Mouse (Mus musculus) C2C12 (cell line): Measurements from ENCODE around the gene Tfap2e. TPM values are rescaled to one million over a fixed set of nuclear protein-coding genes. Genes with fewer than 3 reads are reported as not detected.

Experiments
- H3K27me3 ChIP-seq: one replicate; pipeline ENCODE4 v1.6.1; 2011; ENCODE audit not compliant: control insufficient read depth, insufficient read depth, insufficient read length
- H3K36me3 ChIP-seq: one replicate; pipeline ENCODE4 v1.6.1; 2011; ENCODE audit not compliant: control insufficient read depth, insufficient read depth
- H3K4me3 ChIP-seq: one replicate; pipeline ENCODE4 v1.5.1; 2011; ENCODE audit warnings: mild to moderate bottlenecking, control low read depth; ENCODE audit not compliant: poor library complexity, insufficient read depth, severe bottlenecking
- H3K79me2 ChIP-seq: one replicate; pipeline ENCODE4 v1.6.1; 2011; ENCODE audit not compliant: control insufficient read depth, insufficient read depth
- H3K79me3 ChIP-seq: one replicate; pipeline ENCODE4 v1.6.1; 2011; ENCODE audit warnings: low read depth, control low read depth
- H3ac ChIP-seq: one replicate; pipeline ENCODE3; 2011; ENCODE audit warnings: low read depth; ENCODE audit not compliant: control insufficient read depth, insufficient read length
- CEBPB ChIP-seq: IDR thresholded peaks from one replicate; pipeline ENCODE4 v1.6.1; 2011; ENCODE audit warnings: low read depth, mild to moderate bottlenecking, control low read depth, moderate library complexity
- CTCF ChIP-seq: IDR thresholded peaks from one replicate; pipeline ENCODE4 v1.5.1; 2011; ENCODE audit not compliant: control insufficient read depth, insufficient read depth, insufficient read length
- FOSL1 ChIP-seq: IDR thresholded peaks from one replicate; pipeline ENCODE4 v1.8.0; 2011; ENCODE audit warnings: mild to moderate bottlenecking, low read length; ENCODE audit not compliant: poor library complexity, insufficient read depth, severe bottlenecking
- MAX ChIP-seq: IDR thresholded peaks from one replicate; pipeline ENCODE4 v1.6.1; 2011; ENCODE audit warnings: mild to moderate bottlenecking, control low read depth
- MYOD1 ChIP-seq: IDR thresholded peaks from one replicate; pipeline ENCODE4 v1.6.1; 2011; ENCODE audit warnings: low read depth; ENCODE audit not compliant: control insufficient read depth, insufficient read length
- MYOG ChIP-seq: IDR thresholded peaks from one replicate; pipeline ENCODE4 v1.6.1; 2011; ENCODE audit not compliant: control insufficient read depth, insufficient read length; ENCODE audit errors: extremely low read depth
- USF1 ChIP-seq: IDR thresholded peaks from one replicate; pipeline ENCODE4 v1.6.1; 2011; ENCODE audit warnings: low read depth, mild to moderate bottlenecking, control low read depth, moderate library complexity
- long read RNA-seq, 2 experiments: library from polyadenylated mRNA; unstranded; transcript quantifications; one replicate each; pipeline ENCODE4 v2.0.0; 2019 to 2020
- polyA plus RNA-seq: library from polyadenylated mRNA; unstranded; fragments of >200 nt; fragmentation: generic; extraction: Trizol; gene quantifications from one replicate; pipeline ENCODE4 v1.2.1, GENCODE M21; 2012; ENCODE audit warnings: missing spikeins

Tfap2e gene
- not detected for polyA plus RNA-seq
- long read RNA-seq, experiment 1: 0 reads
- long read RNA-seq, experiment 2: 0 reads

GRCm38 (mm10) chr4:126736001-126736414 lies at the start of gene Tfap2e:
Tfap2e (minus strand) TSS chr4:126736240.
- no peak for TF ChIP-seq USF1
- H3ac ChIP-seq: no peak within 1 kb of the TSS
- no peaks in the 10 kb centered on the region for H3K36me3 ChIP-seq
- no peak within 1 kb of the TSS for H3K4me3 ChIP-seq
- H3K79me3 ChIP-seq: no peaks in the 10 kb centered on the region
- H3K27me3 ChIP-seq: peaks cover 62% of the 10 kb centered on the region
- H3K79me2 ChIP-seq: no peaks in the 10 kb centered on the region

GRCm38 (mm10) chr4:126782996-126783395 lies 47.0 kb upstream of the Tfap2e start:
- Histone ChIP-seq H3K79me2 (no peaks in the 10 kb centered on the region), H3K79me3 (peaks cover 2% of the 10 kb centered on the region), H3ac (no peak overlapping the region), H3K4me3 (no peak overlapping the region), H3K36me3 (no peaks in the 10 kb centered on the region), H3K27me3 (no peaks in the 10 kb centered on the region)
- TF ChIP-seq CEBPB: no peak
- TF ChIP-seq FOSL1: no peak
- TF ChIP-seq CTCF: no peak
- TF ChIP-seq MAX: no peak
- no peak for TF ChIP-seq MYOD1
- no peak for TF ChIP-seq MYOG
- TF ChIP-seq USF1: no peak

DNA sequence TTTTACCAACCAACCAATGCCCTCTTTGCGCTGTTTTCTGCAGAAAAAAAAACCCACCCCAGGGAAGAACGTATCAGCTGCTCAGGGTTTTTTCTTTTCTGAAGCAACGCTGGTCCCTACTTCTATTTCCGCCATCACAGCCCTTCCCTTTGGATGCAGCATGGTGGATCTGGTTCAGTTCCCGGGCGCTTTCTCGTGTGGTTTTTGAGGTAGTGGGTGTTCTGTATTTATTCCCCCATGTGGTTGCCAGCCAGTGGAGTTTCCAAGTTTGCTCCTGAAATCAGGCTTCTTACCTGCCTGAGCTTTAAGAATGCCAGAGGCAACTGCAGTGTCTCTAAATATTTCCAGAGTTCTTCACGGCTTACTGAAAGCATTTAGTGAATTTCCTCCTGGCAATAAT lies 46.5 kb upstream of the Tfap2e start:
- Histone ChIP-seq H3K27me3 (no peaks in the 10 kb centered on the region), H3ac (no peak overlapping the region), H3K4me3 (no peak overlapping the region), H3K79me2 (no peaks in the 10 kb centered on the region), H3K36me3 (no peaks in the 10 kb centered on the region), H3K79me3 (peaks cover 2% of the 10 kb centered on the region)
- TF ChIP-seq FOSL1: no peak
- TF ChIP-seq MAX: no peak
- no peak for TF ChIP-seq USF1
- TF ChIP-seq MYOD1: no peak
- TF ChIP-seq MYOG: no peak
- TF ChIP-seq CEBPB: no peak
- TF ChIP-seq CTCF: no peak

DNA sequence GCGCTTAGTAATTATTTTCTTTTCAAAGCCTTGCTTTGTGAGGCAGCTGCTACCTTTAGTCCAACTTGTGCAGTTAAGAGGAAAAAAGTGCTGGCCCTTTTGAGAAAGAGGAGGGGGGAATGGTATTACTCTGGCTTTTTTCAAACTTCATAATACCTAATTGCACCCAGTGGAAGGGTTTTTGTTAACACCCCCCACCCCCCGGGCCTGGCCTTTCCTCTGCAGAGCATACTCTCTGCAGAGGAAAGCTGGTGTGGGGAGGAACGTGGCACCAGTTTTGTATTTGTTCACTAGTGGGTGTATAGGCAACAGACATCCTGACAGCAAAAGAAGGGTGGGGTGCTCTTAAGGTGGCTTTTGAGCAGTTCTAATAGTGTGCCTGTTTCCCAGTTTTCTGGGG lies 45.8 kb upstream of the Tfap2e start:
- no peak for TF ChIP-seq USF1
- TF ChIP-seq CTCF: no peak
- no peak for TF ChIP-seq MYOD1
- TF ChIP-seq FOSL1: no peak
- TF ChIP-seq MAX: no peak
- TF ChIP-seq MYOG: no peak
- no peak for TF ChIP-seq CEBPB
- Histone ChIP-seq H3ac (no peak overlapping the region), H3K79me3 (peaks cover 2% of the 10 kb centered on the region), H3K79me2 (no peaks in the 10 kb centered on the region), H3K36me3 (no peaks in the 10 kb centered on the region), H3K27me3 (no peaks in the 10 kb centered on the region), H3K4me3 (no peak overlapping the region)

DNA sequence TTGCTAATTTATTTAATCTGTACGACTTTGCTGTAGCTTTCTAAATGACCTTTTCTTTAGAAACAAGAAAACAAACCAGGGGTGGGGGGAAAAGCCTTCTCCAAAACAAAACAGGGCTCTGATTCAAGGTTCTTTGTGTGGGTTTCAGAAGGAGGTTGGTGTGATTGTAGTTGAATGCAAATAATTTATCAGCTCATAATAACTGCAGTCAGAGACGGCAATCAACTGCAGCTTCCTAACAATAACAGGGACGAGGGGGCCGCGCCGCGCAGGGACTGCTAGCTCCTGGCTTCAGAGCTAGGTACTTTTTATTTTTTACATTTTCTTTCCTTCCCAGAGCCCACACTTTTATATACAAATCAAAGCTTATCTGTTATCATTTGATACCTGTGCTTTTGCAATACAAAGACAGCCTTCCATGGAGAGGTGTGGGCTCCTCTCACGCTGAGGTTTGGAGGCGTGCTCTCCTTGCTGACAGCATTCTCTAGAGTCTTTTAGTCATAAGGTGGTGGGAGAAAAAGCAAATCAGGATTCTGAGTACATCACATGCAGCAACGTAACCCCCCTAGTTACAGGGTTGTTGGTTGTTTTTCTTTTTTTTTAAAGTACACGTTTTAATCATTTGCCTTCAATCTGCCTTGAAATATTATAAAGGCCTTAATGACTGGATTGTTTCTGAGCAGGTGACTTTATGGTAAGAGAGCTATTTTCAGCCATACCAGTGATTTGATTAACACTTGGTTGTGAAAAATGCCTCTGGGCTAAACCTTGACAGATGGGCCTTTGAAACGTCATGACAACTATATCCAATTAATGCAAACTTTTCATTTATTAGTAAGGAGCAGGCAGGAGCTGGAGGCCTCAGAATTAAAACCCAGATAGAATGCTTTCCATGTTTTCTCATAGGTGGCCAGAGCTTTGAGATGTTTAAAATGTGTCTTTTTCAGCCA lies 44.1 kb upstream of the Tfap2e start:
- H3K79me2 ChIP-seq: no peaks in the 10 kb centered on the region
- H3K79me3 ChIP-seq: peaks cover 2% of the 10 kb centered on the region
- TF ChIP-seq MYOG: no peak
- no peak for TF ChIP-seq CTCF
- no peak for TF ChIP-seq CEBPB
- no peak for TF ChIP-seq MAX
- no peak for TF ChIP-seq MYOD1
- no peak overlapping the region for H3K4me3 ChIP-seq
- no peak overlapping the region for H3ac ChIP-seq
- no peaks in the 10 kb centered on the region for H3K36me3 ChIP-seq
- H3K27me3 ChIP-seq: no peaks in the 10 kb centered on the region

DNA sequence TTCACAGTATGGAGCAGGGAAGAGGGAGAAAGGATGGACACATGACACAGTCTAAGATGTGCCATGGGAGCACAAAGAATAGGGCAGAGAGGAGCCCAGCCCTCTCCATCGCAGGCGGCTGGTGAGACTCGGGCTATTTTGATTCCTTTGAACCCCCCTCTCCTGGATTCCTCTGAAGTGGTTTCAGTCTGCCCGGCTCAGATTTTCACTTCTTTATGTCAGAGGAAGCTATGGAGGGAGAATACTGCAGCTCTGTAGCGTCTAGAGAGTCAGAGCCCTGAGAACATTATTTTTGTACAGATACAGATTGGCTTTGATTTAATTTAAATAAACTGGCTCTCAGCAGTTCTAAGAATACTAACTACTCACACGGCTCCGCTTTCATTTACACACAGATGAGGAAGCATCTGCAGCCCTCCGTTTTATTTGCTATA lies 43.1 kb upstream of the Tfap2e start:
- Histone ChIP-seq H3K27me3 (no peaks in the 10 kb centered on the region), H3K79me2 (no peaks in the 10 kb centered on the region), H3ac (no peak overlapping the region), H3K79me3 (peaks cover 2% of the 10 kb centered on the region), H3K4me3 (no peak overlapping the region), H3K36me3 (no peaks in the 10 kb centered on the region)
- TF ChIP-seq MYOG (no peak), MYOD1 (no peak), FOSL1 (no peak), USF1 (no peak), CTCF (no peak), CEBPB (no peak), MAX (no peak)
